Mouse (Mus musculus) mature B cell (primary cell): ENCODE measurements around the gene Erg.

Experiments
- in situ Hi-C: fragments of 300-500 bp; cut with MboI; formaldehyde crosslinking; loops from 2 replicates; pipeline ENCODE4 v1.14.3; 2019

The Erg gene

GRCm38 (mm10) chr16:95446368-95446767, 140.0 kb downstream of the Erg start:
- in situ Hi-C loops: no loop called here

GRCm38 (mm10) chr16:95442023-95442422, 144.4 kb downstream of the Erg start:
- in situ Hi-C loops: no loop called here

- in situ Hi-C loops: no loop called here
Observed at GRCm38 (mm10) chr16:95441179-95441578, 145.2 kb downstream of the Erg start.

- in situ Hi-C loops: no loop called here
Observed at GRCm38 (mm10) chr16:95440334-95440733, 146.1 kb downstream of the Erg start.

- in situ Hi-C loops: no loop called here
Observed at GRCm38 (mm10) chr16:95439794-95440193, 146.6 kb downstream of the Erg start.

GRCm38 (mm10) chr16:95438848-95439540, 147.4 kb downstream of the Erg start:
- in situ Hi-C loops: no loop called here

GRCm38 (mm10) chr16:95436611-95437010, 149.8 kb downstream of the Erg start:
- in situ Hi-C loops: no loop called here

GRCm38 (mm10) chr16:95436051-95436450, 150.3 kb downstream of the Erg start:
- in situ Hi-C loops: no loop called here

- in situ Hi-C loops: no loop called here
Observed at GRCm38 (mm10) chr16:95434434-95434833, 152.0 kb downstream of the Erg start.

- in situ Hi-C loops: no loop called here
Observed at GRCm38 (mm10) chr16:95432540-95432971, 153.8 kb downstream of the Erg start.

- in situ Hi-C loops: no loop called here
Observed at GRCm38 (mm10) chr16:95429851-95430250, 156.5 kb downstream of the Erg start.

- in situ Hi-C loops: no loop called here
Observed at GRCm38 (mm10) chr16:95428239-95428638, 158.2 kb downstream of the Erg start.

GRCm38 (mm10) chr16:95427512-95427911, 158.9 kb downstream of the Erg start:
- in situ Hi-C loops: no loop called here

- in situ Hi-C loops: no loop called here
Observed at GRCm38 (mm10) chr16:95422658-95423073, 163.7 kb downstream of the Erg start.

GRCm38 (mm10) chr16:95421235-95421886, 165.0 kb downstream of the Erg start:
- in situ Hi-C loops: no loop called here

GRCm38 (mm10) chr16:95415921-95416320, 170.5 kb downstream of the Erg start:
- in situ Hi-C loops: no loop called here

- in situ Hi-C loops: no loop called here
Observed at GRCm38 (mm10) chr16:95415372-95415771, 171.0 kb downstream of the Erg start.

GRCm38 (mm10) chr16:95413401-95413959, 172.9 kb downstream of the Erg start:
- in situ Hi-C loops: no loop called here

- in situ Hi-C loops: no loop called here
Observed at GRCm38 (mm10) chr16:95408096-95408495, 178.3 kb downstream of the Erg start.

- in situ Hi-C loops: no loop called here
Observed at GRCm38 (mm10) chr16:95405496-95405895, 180.9 kb downstream of the Erg start.

GRCm38 (mm10) chr16:95403453-95403852, 182.9 kb downstream of the Erg start:
- in situ Hi-C loops: no loop called here

- in situ Hi-C loops: no loop called here
Observed at GRCm38 (mm10) chr16:95401869-95402268, 184.5 kb downstream of the Erg start.

- in situ Hi-C loops: no loop called here
Observed at GRCm38 (mm10) chr16:95398761-95399343, 187.5 kb downstream of the Erg start.
